Comparison of ENCODE assay signal across 8 mouse cellular contexts in genomic region chr2:121583468-121584116, GRCm38 (mm10).
DNase-seq lines count a peak whose midpoint lies in the region; ATAC-seq lines count a peak whose summit lies in the region.

No protein-coding gene starts in this region.

- no peak overlapping the region for H3K4me2 ChIP-seq in hindbrain, embryonic 12.5 days (replicated peaks)
- no peak overlapping the region for H3K4me2 ChIP-seq in heart, embryonic 13.5 days

- H3K4me1 ChIP-seq in hindbrain, embryonic 12.5 days = peaks cover 11% of the 10 kb centered on the region
- peaks cover 10% of the 10 kb centered on the region for H3K4me1 ChIP-seq in hindbrain, embryonic 10.5 days (replicated peaks)
- H3K4me1 ChIP-seq in heart, embryonic 13.5 days = peaks cover 33% of the 10 kb centered on the region
- peaks cover 18% of the 10 kb centered on the region for H3K4me1 ChIP-seq in limb, embryonic 10.5 days

- H3K27ac ChIP-seq in hindbrain, embryonic 12.5 days = no peak overlapping the region
- H3K27ac ChIP-seq in hindbrain, embryonic 10.5 days = no peak overlapping the region
- H3K27ac ChIP-seq in heart, embryonic 13.5 days (replicated peaks) = peak overlapping the region; percentile 28
- no peak overlapping the region for H3K27ac ChIP-seq in limb, embryonic 10.5 days

- H3K9ac ChIP-seq in hindbrain, embryonic 12.5 days = no peak overlapping the region
- no peak overlapping the region for H3K9ac ChIP-seq in heart, embryonic 13.5 days

- no peaks in the 10 kb centered on the region for H3K36me3 ChIP-seq in hindbrain, embryonic 12.5 days
- peaks cover 8% of the 10 kb centered on the region; the same call in 1 of the 2 replicates for H3K36me3 ChIP-seq in hindbrain, embryonic 10.5 days
- H3K36me3 ChIP-seq in heart, embryonic 13.5 days = no peaks in the 10 kb centered on the region
- H3K36me3 ChIP-seq in limb, embryonic 10.5 days = no peaks in the 10 kb centered on the region

- H3K27me3 ChIP-seq in hindbrain, embryonic 12.5 days = no peaks in the 10 kb centered on the region; the same call in 1 of the 2 replicates
- H3K27me3 ChIP-seq in hindbrain, embryonic 10.5 days (ENCODE audit: insufficient read depth, poor library complexity, severe bottlenecking) = no peaks in the 10 kb centered on the region
- H3K27me3 ChIP-seq in heart, embryonic 13.5 days (replicated peaks) = no peaks in the 10 kb centered on the region
- no peaks in the 10 kb centered on the region for H3K27me3 ChIP-seq in limb, embryonic 10.5 days (ENCODE audit: low read depth, poor library complexity, severe bottlenecking)

- H3K4me3 ChIP-seq in hindbrain, embryonic 12.5 days = no peak overlapping the region
- H3K4me3 ChIP-seq in hindbrain, embryonic 10.5 days = no peak overlapping the region
- no peak overlapping the region for H3K4me3 ChIP-seq in heart, embryonic 13.5 days
- no peak overlapping the region for H3K4me3 ChIP-seq in limb, embryonic 10.5 days

- WGBS in hindbrain, embryonic 12.5 days = 73% methylated on average over 13 of the region's 13 CpGs
- WGBS in hindbrain, embryonic 10.5 days = 83% methylated on average over 13 of the region's 13 CpGs
- 46% methylated on average over 13 of the region's 13 CpGs for WGBS in heart, embryonic 13.5 days
- WGBS in limb, embryonic 10.5 days = 77% methylated on average over 13 of the region's 13 CpGs

- no peak for DNase-seq in hindbrain, embryonic 10.5 days (ENCODE audit: low spot score)
- peak; percentile 89 for DNase-seq in adrenal gland, postnatal 10 days
- DNase-seq in lung, postnatal 14 days = peak; percentile 55
- no peak for DNase-seq in urinary bladder, postnatal 25 days (ENCODE audit: low spot score)
- no peak for DNase-seq in thymus, adult 18-20 months
- no peak for DNase-seq in limb, embryonic 10.5 days (ENCODE audit: low spot score)

- ATAC-seq in hindbrain, embryonic 12.5 days (ENCODE audit: low FRiP score) = 0 out of 2 replicates have a peak, but pooled peaks have one; percentile 56
- no peak for ATAC-seq in heart, embryonic 13.5 days (ENCODE audit: extremely low read depth, insufficient number of reproducible peaks, low FRiP score, low TSS enrichment)

- H3K9me3 ChIP-seq in hindbrain, embryonic 12.5 days (replicated peaks) = no peaks in the 10 kb centered on the region
- no peaks in the 10 kb centered on the region for H3K9me3 ChIP-seq in hindbrain, embryonic 10.5 days
- H3K9me3 ChIP-seq in heart, embryonic 13.5 days = no peaks in the 10 kb centered on the region
- H3K9me3 ChIP-seq in limb, embryonic 10.5 days (replicated peaks) = no peaks in the 10 kb centered on the region

Comparison
In these comparisons a context has a peak if more than half of its experiments do, and no peak if none do; other contexts are left out.
1. DNase-seq: peak in adrenal gland, postnatal 10 days (single experiment) and lung, postnatal 14 days (single experiment); none in hindbrain, embryonic 10.5 days (single experiment), urinary bladder, postnatal 25 days (single experiment), thymus, adult 18-20 months (0 of 2) and limb, embryonic 10.5 days (single experiment).